In genomic region chr4:126775182-126775581, GRCm38 (mm10) we compare ENCODE assay signal across 26 mouse cellular contexts. TPM values are rescaled to one million over a fixed set of nuclear protein-coding genes. Genes with fewer than 3 reads are reported as not detected.
"Had no signal": no experiment of that assay in that cellular context is flagged by ENCODE, and none has a peak within 500 bp of the region (broad histone marks: within the 10 kb centered on the region; RNA-seq: fewer than 3 reads in every experiment).

No protein-coding gene starts in this region.

- H3K4me1 ChIP-seq: lung, embryonic 15.5 days had no signal

- H3K4me2 ChIP-seq: kidney, embryonic 15.5 days; limb, embryonic 13.5 days; liver, embryonic 12.5 days; liver, embryonic 15.5 days; lung, embryonic 15.5 days; midbrain, embryonic 13.5 days; neural tube, embryonic 13.5 days had no signal

- H3K27me3 ChIP-seq: kidney, embryonic 15.5 days; limb, embryonic 13.5 days; liver, embryonic 12.5 days; liver, embryonic 15.5 days; lung, embryonic 15.5 days; megakaryocyte, embryonic 14.5 days; midbrain, embryonic 13.5 days; neural tube, embryonic 13.5 days had no signal

- H3K27ac ChIP-seq: kidney, embryonic 15.5 days; left cerebral cortex, adult 2 months; limb, embryonic 13.5 days; liver, embryonic 12.5 days; liver, embryonic 15.5 days; lung, embryonic 15.5 days; midbrain, embryonic 10.5 days; midbrain, embryonic 13.5 days; neural tube, embryonic 13.5 days had no signal

- H3K36me3 ChIP-seq: liver, embryonic 12.5 days; liver, embryonic 15.5 days; lung, embryonic 15.5 days; midbrain, embryonic 13.5 days had no signal

- H3K9ac ChIP-seq: kidney, embryonic 15.5 days; limb, embryonic 13.5 days; liver, embryonic 12.5 days; liver, embryonic 15.5 days; lung, embryonic 15.5 days; midbrain, embryonic 13.5 days; neural tube, embryonic 13.5 days had no signal

- DNase-seq: kidney, adult 11 months; kidney, adult 8-10 months; kidney, postnatal 10 days; kidney, postnatal 36 days; layer of hippocampus, postnatal 36 days; liver; lung, adult 18-20 months; lung, postnatal 10 days; lung, postnatal 36 days; retina, postnatal 1 day; right cerebral cortex, postnatal 14 days; spleen, adult 18-20 months; thymus, adult 18-20 months; thymus, postnatal 36 days had no signal

- H3K4me3 ChIP-seq: kidney, embryonic 15.5 days; left cerebral cortex, adult 2 months; limb, embryonic 13.5 days; liver, embryonic 12.5 days; liver, embryonic 15.5 days; lung, embryonic 15.5 days; megakaryocyte, embryonic 14.5 days; midbrain, embryonic 10.5 days; midbrain, embryonic 13.5 days; myocyte; neural tube, embryonic 13.5 days had no signal

- ATAC-seq: liver, embryonic 12.5 days; midbrain, embryonic 13.5 days had no signal

- H3K9me3 ChIP-seq: kidney, embryonic 15.5 days; limb, embryonic 13.5 days; liver, embryonic 12.5 days; liver, embryonic 15.5 days; lung, embryonic 15.5 days; megakaryocyte, embryonic 14.5 days; midbrain, embryonic 10.5 days; midbrain, embryonic 13.5 days; neural tube, embryonic 13.5 days had no signal

RNA-seq across cellular contexts. Expression of gene Tfap2e, which starts 39.1 kb away (rescaled TPM):
- polyA plus RNA-seq: kidney, embryonic 15.5 days; liver, embryonic 12.5 days; liver, embryonic 15.5 days; urinary bladder, adult 2 months had no signal
